Mouse (Mus musculus) cortical plate, adult 2 months (tissue): ENCODE results near the gene Myrfl. TPM values are rescaled to one million over a fixed set of nuclear protein-coding genes. Genes with fewer than 3 reads are reported as not detected.

Source experiments
- H3K27ac ChIP-seq: fragments of 200-500 bp; 2 replicates; pipeline ENCODE4 v1.5.1; 2012; ENCODE audit warnings: low read length, control low read depth, inconsistent platforms; ENCODE audit not compliant: insufficient read depth
- H3K4me1 ChIP-seq: fragments of 200-500 bp; 2 replicates; pipeline ENCODE4 v1.6.1; 2011; ENCODE audit warnings: low read length; ENCODE audit not compliant: control insufficient read depth, insufficient read depth
- H3K4me3 ChIP-seq: fragments of 200-500 bp; 2 replicates; pipeline ENCODE4 v1.5.1; 2011; ENCODE audit warnings: mild to moderate bottlenecking, low read length, control low read depth; ENCODE audit not compliant: insufficient read depth
- CTCF ChIP-seq: fragments of 200-500 bp; IDR thresholded peaks from 2 replicates; pipeline ENCODE4 v1.5.1; 2011; ENCODE audit warnings: mild to moderate bottlenecking, control low read depth, low read length; ENCODE audit not compliant: insufficient read depth; ENCODE audit errors: extremely low read depth
- POLR2A ChIP-seq: fragments of 200-500 bp; IDR thresholded peaks from 2 replicates; pipeline ENCODE4 v1.6.1; 2011; ENCODE audit warnings: mild to moderate bottlenecking, low read length, control low read depth; ENCODE audit not compliant: insufficient read depth; ENCODE audit errors: extremely low read depth
- polyA plus RNA-seq: library from polyadenylated mRNA; depleted of rRNA; stranded (reverse); fragments of >200 nt; gene quantifications from 2 replicates; pipeline ENCODE4 v1.2.3, GENCODE M21; 2012

Gene Myrfl
- polyA plus RNA-seq, 1 experiment = 0.10 TPM

DNA sequence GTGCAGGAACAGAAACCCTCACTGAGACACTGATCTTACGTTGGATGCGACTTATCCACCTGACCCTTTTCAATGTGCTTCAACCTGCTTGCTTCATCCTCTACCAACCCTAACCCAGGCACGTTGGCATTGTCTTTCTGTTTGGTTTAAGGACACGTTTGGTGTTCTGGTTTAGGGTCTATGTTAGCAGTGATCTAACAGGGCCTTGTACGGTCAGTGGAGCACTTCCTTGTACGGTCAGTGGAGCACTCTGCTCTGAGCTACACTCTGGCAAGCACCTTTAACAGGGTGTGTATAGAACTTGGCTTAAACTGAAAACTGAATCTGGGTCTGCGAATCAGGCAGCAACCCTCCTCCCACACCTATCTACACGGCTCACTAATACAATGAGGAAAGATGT lies 18.6 kb upstream of the Myrfl start:
- H3K27ac ChIP-seq = no peak overlapping the region
- no peaks in the 10 kb centered on the region for H3K4me1 ChIP-seq
- H3K4me3 ChIP-seq = no peak overlapping the region
- TF ChIP-seq POLR2A (no peak), CTCF (no peak)

GRCm38 (mm10) chr10:116914586-116914985 lies 17.9 kb upstream of the Myrfl start:
- no peaks in the 10 kb centered on the region for H3K4me1 ChIP-seq

DNA sequence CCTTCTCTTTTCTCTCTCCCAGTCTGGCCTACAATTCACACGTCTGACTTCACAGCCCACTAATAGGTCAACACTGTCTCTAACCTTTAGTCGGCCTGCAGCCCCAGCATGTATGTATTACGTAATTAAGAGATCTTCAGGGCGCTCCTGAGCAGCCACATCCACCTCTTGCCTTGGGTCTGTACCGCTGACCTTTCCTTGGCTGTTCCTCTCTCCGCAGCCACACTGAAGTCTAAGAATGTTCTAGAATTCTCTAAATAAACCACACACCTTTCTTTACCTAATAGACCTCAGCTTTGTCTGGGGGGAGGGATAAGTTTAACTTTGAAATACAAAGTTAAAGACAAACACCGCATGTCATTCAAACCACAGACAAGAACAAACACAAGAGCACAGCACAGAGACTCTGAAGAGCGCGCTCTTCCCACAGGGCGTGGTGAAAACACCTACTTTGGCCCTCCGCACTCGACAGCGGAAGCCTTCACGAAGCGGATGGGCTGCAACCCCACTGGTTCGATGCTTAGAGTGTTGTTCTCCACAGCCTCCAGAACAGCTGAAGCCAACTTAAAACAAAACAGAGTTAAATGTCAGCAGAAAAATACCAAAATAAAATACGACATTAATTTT lies 17.0 kb upstream of the Myrfl start:
- TF ChIP-seq CTCF (no peak), POLR2A (no peak)
- no peaks in the 10 kb centered on the region for H3K4me1 ChIP-seq
- H3K4me3 ChIP-seq = no peak overlapping the region
- H3K27ac ChIP-seq = no peak overlapping the region

More at GRCm38 (mm10) chr10:116914586-116914985, 17.9 kb upstream of the Myrfl start:
- H3K4me3 ChIP-seq = no peak overlapping the region
- no peak overlapping the region for H3K27ac ChIP-seq
- no peak for TF ChIP-seq CTCF
- TF ChIP-seq POLR2A = no peak

- Histone ChIP-seq H3K4me3 (no peak overlapping the region), H3K27ac (no peak overlapping the region), H3K4me1 (no peaks in the 10 kb centered on the region)
- no peak for TF ChIP-seq CTCF
- TF ChIP-seq POLR2A = no peak
Measured at GRCm38 (mm10) chr10:116912850-116913249, 16.1 kb upstream of the Myrfl start.

DNA sequence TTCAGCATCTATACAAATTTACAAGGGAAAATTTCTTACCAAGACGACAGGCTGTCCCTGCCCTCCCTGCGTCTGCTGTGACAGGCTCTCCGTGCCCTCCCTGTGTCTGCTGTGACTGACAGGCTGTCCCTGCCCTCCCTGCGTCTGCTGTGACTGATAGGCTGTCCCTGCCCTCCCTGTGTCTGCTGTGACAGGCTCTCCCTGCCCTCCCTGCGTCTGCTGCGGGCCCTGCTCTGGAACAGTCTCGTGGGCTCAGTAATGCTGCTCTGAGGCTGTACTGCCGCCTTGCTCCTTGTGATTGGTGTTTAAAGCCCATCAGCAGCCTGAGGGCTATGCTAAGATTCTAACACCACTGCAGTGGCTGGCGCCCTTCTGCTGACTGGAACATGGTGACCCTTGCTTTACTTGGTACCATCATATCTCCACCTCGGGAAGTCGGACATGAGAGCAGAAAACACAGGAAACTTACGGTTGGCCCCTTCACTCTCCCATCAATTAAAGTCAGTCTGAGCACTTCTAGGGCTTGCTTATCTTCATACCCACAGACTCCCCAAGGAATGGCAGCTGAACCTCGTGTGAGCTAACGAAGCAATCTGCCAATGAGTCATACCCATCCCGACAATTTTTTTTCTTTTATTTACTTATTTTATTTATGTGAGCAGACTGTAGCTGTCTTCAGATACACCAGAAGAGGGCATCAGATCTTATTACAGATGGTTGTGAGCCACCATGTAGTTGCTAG lies 12.4 kb upstream of the Myrfl start:
- Histone ChIP-seq H3K27ac (no peak overlapping the region), H3K4me1 (no peaks in the 10 kb centered on the region), H3K4me3 (no peak overlapping the region)
- TF ChIP-seq CTCF (no peak), POLR2A (no peak)

DNA sequence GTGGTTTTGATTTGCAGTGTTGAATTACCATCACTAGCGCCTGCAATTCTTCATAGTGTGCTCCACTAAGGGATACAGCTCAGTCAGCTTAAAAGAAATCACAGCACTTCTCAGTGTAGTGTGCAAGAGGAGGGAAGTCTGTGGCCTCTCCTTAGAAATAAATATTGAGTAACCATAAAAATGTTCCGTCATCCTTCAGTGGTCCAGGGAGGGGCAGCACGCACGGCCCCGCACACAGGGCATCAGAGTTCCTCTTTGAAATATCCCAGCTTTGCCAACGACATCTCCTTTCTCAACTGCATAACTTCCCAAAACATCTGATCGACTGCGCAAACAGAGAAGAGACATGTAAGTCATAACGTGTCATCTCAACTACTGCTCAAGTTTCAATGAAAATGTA lies 10.1 kb upstream of the Myrfl start:
- no peaks in the 10 kb centered on the region for H3K4me1 ChIP-seq
- TF ChIP-seq CTCF (no peak), POLR2A (no peak)
- no peak overlapping the region for H3K27ac ChIP-seq

DNA sequence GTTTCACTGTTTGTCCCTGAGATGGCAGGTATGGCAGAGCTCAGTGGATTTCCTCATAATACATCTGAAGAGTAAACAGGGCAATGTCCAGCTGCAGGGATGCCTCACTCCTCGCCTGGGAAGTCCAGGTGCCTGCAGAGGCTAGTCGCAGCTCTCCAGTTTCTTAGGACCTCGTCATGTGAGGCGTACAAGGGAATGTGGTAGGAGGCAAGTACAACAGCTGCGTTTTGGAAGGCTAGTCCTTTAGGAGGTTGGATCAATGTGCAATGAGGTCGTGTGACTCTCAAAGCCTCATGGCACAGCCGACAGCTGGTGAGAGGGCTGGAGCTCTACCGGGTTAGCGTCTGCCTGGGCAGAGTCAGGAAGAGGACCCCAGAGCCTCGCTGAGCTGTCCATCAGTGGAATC lies 7.8 kb upstream of the Myrfl start:
- TF ChIP-seq POLR2A (no peak), CTCF (no peak)
- no peak overlapping the region for H3K27ac ChIP-seq
- no peak overlapping the region for H3K4me3 ChIP-seq
- H3K4me1 ChIP-seq = no peaks in the 10 kb centered on the region

More for the DNA sequence above, 10.1 kb upstream of the Myrfl start:
- H3K4me3 ChIP-seq = no peak overlapping the region

DNA sequence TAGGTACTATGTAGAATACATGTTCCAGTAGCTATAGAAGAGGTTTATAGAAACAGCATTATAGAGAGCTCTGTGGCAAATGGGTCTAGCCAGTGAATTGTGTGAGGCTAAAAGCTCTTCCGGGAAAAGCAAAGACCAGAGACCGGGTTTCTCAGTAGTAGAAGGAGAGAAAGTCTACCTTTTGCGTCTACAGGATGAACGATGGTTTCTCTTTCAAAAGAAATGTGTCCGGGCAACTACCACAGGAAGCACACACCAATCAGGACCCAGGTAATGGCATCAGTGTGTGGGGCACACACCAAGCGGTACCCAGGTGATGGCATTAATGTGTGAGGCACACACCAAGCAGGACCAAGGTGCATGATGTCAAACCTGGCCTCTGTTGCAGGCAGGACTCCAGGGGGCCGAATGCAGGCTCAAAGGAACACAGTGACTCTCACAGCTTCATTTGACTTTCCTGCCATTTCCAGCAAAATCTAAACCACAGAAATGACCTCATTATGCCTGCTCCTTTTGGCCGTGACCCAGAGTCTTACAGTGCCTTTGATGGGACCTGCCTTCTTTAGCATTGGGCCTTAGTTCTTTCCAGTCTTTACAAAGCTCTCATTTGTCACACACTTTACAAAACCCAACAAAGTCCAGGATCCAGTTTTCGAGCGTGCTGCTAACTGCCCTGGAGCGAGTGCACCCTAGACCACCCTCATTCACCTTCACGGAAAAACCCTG lies 1.4 kb downstream of the Myrfl start:
- H3K27ac ChIP-seq = no peak overlapping the region
- no peaks in the 10 kb centered on the region for H3K4me1 ChIP-seq
- no peak overlapping the region for H3K4me3 ChIP-seq
- TF ChIP-seq CTCF (no peak), POLR2A (no peak)

DNA sequence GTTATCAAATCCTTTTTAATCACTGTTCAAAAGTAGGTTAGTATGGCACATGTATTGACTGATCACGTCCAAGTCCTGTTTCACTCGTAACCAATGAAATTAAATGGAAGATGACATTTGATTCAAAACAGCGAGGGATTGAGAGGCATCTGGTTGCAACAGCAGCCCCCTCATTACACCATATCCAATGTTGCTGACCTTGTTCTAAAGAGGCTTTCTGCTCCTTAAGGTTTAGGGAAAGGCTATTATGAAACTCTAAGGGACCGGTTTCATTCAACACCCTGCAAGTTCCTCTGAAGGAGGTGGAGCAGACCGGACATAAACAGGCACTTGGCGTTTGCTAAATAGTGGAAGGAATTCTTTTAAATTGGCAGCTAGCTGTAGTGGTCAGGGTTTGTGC lies 2.2 kb downstream of the Myrfl start:
- TF ChIP-seq POLR2A (no peak), CTCF (no peak)
- no peak overlapping the region for H3K27ac ChIP-seq
- H3K4me3 ChIP-seq = no peak overlapping the region
- H3K4me1 ChIP-seq = no peaks in the 10 kb centered on the region

DNA sequence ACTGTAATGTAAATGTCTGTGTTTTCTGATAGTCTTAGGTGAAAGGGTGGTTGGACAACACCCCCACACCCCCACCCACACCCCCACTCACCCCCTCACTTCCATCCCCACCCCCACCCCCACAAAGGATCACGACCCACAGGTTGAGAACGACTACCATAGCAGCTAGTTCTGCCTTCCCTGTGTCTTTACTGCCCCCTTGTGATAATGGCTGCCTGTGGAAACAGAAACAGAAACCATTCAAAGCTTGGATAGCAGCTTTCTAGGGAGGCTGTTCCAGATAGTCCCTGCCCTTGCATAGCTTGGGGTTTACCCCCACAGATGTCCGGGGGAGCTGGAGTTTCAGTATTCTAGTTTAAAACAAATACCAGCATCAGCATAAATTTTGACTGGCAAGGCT lies 3.0 kb downstream of the Myrfl start:
- no peak overlapping the region for H3K27ac ChIP-seq
- TF ChIP-seq CTCF = peak; percentile 64
- TF ChIP-seq POLR2A = no peak
- H3K4me1 ChIP-seq = no peaks in the 10 kb centered on the region
- no peak overlapping the region for H3K4me3 ChIP-seq
